Mouse (Mus musculus): Measurements from ENCODE around the gene Ascl4.

The Ascl4 gene

DNA sequence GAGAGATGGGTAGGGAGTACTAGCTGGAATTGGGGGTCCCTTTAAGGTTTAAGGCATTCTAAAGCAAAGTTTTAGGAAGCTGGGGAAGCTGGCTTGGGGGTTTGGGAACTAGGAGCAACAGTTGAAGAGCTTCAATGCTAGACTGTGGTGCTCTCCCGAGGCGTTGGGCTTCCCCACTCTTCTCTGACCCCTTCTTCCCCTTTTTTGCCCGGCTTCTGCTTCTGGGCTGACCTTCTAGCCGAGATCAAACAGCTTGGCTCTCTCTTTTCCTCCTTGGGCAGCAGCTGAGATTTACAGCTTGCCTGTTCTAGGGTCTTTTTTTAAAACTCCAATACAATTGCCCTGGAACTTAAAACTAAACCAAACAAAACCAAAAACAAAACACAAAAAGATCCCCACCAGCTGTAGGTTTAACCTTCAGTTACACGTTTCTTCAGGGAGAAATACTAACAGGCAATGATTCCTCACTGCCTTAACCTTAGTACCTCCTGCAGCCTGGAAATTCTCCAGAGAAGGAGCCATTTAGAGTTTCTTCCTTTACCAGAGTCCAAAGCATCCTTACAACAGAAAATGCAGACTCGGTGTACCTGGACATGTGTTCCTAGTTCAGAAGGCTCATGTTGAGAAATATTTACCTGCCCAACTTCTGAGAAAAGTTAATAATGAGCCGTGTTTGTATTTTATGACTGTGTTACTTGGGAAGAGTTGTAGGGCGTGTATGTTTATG is 42.6 kb downstream of the Ascl4 start:
- no peak for DNase-seq (ENCODE audit: low spot score)

DNA sequence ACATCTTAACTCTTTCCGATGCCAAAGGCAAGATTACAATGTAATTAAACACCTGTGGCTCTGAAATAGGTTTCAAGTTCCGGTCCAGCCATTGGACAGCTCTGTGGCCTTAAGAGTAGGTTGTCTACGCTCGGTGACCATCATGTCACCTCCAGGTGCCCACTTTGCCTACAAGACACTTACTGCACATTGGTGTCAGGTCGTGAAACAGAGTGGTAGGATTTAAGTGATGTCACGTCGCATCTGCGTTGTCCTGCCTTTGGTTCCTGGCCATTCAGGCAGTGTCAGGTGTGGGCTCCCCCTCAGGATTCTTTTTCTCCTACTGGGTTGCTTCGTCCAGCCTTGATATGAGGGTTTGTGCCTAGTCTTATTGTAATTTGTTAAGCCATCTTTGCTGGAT is 44.3 kb downstream of the Ascl4 start:
- DNase-seq (ENCODE audit: low spot score), result no peak

- DNase-seq (ENCODE audit: low spot score), result peak; percentile 23
These were observed 45.4 kb downstream of the Ascl4 start for GRCm38 (mm10) chr10:85972915-85973314.

DNA sequence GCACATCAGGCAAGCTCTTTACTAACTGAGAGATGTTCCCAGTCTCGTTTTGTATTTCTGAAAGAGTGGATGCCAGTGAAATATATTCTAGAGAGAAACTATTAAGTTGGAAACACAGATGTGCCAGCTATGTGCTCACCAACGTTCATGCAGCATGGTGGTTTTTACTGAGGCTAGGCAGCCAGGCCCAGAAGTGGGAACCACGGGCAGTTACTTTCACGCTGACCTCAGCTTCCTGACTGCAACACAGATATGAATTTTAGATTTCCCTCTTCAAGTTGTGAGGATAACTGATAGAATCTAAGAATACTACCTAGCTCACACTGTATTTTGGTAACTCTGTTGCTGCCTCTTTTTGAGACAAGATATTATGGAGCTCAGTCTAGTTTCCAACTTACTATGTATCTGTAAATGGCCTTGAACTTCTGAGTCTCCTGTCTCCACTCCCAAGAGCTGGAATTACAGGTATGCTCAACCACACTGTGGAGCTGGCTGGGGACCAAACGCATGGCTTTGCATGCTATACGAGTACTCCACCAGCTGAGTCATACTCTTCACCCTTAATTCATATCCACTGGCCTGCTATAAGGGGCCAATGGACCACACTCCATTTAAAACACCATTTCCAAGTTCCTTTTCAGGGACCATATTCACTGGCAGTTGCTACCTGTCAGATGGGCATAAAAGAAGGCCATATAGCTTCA is 62.1 kb downstream of the Ascl4 start:
- no peak for DNase-seq (ENCODE audit: low spot score)

GRCm38 (mm10) chr10:85992412-85992811 is 64.9 kb downstream of the Ascl4 start:
- no peak for DNase-seq (ENCODE audit: low spot score)

GRCm38 (mm10) chr10:85993836-85994235 is 66.4 kb downstream of the Ascl4 start:
- no peak for DNase-seq (ENCODE audit: low spot score)

DNA sequence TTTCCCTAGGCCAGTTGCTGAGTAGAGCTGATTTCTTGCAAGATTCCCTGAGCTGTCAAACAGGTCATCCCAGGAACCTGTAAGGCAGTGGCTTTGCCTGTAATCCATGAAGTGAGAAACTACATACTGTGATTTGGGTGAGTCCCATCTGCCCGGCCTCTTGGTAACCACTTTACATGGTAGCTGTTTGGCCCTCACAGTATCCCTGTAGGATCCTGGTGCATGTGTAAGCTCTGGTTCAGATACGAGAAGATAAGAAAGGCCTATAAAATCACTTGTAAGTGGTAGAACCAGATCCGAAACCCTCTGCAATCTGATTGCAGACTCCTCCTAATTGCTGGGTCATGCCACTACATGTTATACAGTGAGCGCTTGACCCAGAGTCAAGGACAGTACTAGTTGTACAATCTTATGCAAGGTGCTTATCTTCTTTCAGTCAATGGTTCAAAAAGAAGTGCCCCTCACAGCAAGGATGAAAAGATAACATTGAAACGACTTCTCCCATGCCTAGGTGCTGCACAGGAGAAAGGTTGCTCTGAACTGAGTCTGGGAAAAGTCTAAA is 67.1 kb downstream of the Ascl4 start:
- no peak for DNase-seq (ENCODE audit: low spot score)
